Mouse (Mus musculus) Patski (cell line): ENCODE results near the gene Clns1a. TPM values are rescaled to one million over a fixed set of nuclear protein-coding genes. Genes with fewer than 3 reads are reported as not detected.

Experiments used
- ATAC-seq: fragments of 100-300 bp; one replicate; pipeline ENCODE4 v1.8.0; 2021
- CTCF ChIA-PET: fragments of 350-600 bp; sonication (Branson Sonifier 250); formaldehyde crosslinking; loops from one replicate; lab custom pipeline; 2022; ENCODE audit warnings: inconsistent platforms; lab: Charles Lee
- POLR2A ChIA-PET: fragments of 350-600 bp; sonication (Branson Sonifier 250); formaldehyde crosslinking; loops from one replicate; lab custom pipeline; 2022; ENCODE audit warnings: antibody characterized with exemption, inconsistent platforms; lab: Charles Lee
- DNase-seq: peaks from one replicate; pipeline ENCODE4 v3.0.0-alpha.2; 2011; ENCODE audit warnings: low read depth, low spot score
- H3K27me3 ChIP-seq: fragments of 371-371 bp; one replicate; pipeline ENCODE4 v1.5.1; 2021
- CTCF ChIP-seq: fragments of 100-300 bp; IDR thresholded peaks from one replicate; pipeline ENCODE4 v1.5.1; 2021
- in situ Hi-C: fragments of 300-500 bp; cut with MboI; formaldehyde crosslinking; loops from 3 replicates; pipeline ENCODE4 v1.11.1; 2018; ENCODE audit warnings: low pct_unique_long_range_greater_than_20kb, mixed read lengths
- polyA plus RNA-seq: library from polyadenylated mRNA; unstranded; gene quantifications from one replicate; pipeline ENCODE4 v1.2.3, GENCODE M21; 2021

The Clns1a gene
- polyA plus RNA-seq, 1 experiment from 2014 or later = 82.0 TPM

GRCm38 (mm10) chr7:97726778-97727177 lies 30.3 kb downstream of the Clns1a start:
- DNase-seq (no peak), ATAC-seq (no peak)
- ChIA-PET POLR2A (no interaction called here), CTCF (no interaction called here)
- no peak for TF ChIP-seq CTCF
- in situ Hi-C loops = no loop called here
- H3K27me3 ChIP-seq = no peaks in the 10 kb centered on the region

GRCm38 (mm10) chr7:97728666-97729614 lies 32.5 kb downstream of the Clns1a start:
- CTCF ChIA-PET = no interaction called here
- H3K27me3 ChIP-seq = no peaks in the 10 kb centered on the region
- DNase-seq (no peak), ATAC-seq (no peak)
- POLR2A ChIA-PET = no interaction called here
- no peak for TF ChIP-seq CTCF
- in situ Hi-C loops = no loop called here

- DNase-seq (no peak), ATAC-seq (no peak)
- ChIA-PET CTCF (interaction anchor here (1.1 to 1.3 kb wide), 2 partner anchors 9 to 14 kb away, joined by 3 to 5 read pairs; no protein-coding TSS in a partner anchor), POLR2A (no interaction called here)
- in situ Hi-C loops = no loop called here
- no peaks in the 10 kb centered on the region for H3K27me3 ChIP-seq
- TF ChIP-seq CTCF = no peak
Observed at GRCm38 (mm10) chr7:97730427-97730826, 34.0 kb downstream of the Clns1a start.

GRCm38 (mm10) chr7:97733606-97734005 lies 37.2 kb downstream of the Clns1a start:
- ChIA-PET POLR2A (no interaction called here), CTCF (no interaction called here)
- no peaks in the 10 kb centered on the region for H3K27me3 ChIP-seq
- DNase-seq (no peak), ATAC-seq (no peak)
- TF ChIP-seq CTCF = no peak
- in situ Hi-C loops = no loop called here

GRCm38 (mm10) chr7:97735021-97735420 lies 38.6 kb downstream of the Clns1a start:
- DNase-seq (no peak), ATAC-seq (no peak)
- CTCF ChIA-PET = no interaction called here
- POLR2A ChIA-PET = no interaction called here
- TF ChIP-seq CTCF = no peak
- in situ Hi-C loops = no loop called here
- no peaks in the 10 kb centered on the region for H3K27me3 ChIP-seq

GRCm38 (mm10) chr7:97735886-97736420 lies 39.5 kb downstream of the Clns1a start:
- in situ Hi-C loops = no loop called here
- no peak for ATAC-seq
- H3K27me3 ChIP-seq = no peaks in the 10 kb centered on the region
- DNase-seq = no peak
- ChIA-PET POLR2A (no interaction called here), CTCF (interaction anchor here (1.5 kb wide), 1 partner anchor 11 kb away, joined by 4 read pairs; no protein-coding TSS in a partner anchor)
- no peak for TF ChIP-seq CTCF

- no peak for DNase-seq
- ChIA-PET POLR2A (interaction anchor here (0.6 kb wide), 1 partner anchor 397 kb away, joined by 4 read pairs; no protein-coding TSS in a partner anchor), CTCF (no interaction called here)
- ATAC-seq = peak; percentile 14
- in situ Hi-C loops = no loop called here
- no peak for TF ChIP-seq CTCF
- no peaks in the 10 kb centered on the region for H3K27me3 ChIP-seq
Observed at GRCm38 (mm10) chr7:97737256-97737637, 40.8 kb downstream of the Clns1a start.

- no peaks in the 10 kb centered on the region for H3K27me3 ChIP-seq
- ATAC-seq (peak; percentile 95), DNase-seq (no peak)
- TF ChIP-seq CTCF = no peak
- POLR2A ChIA-PET = interaction anchor here (0.6 kb wide), 1 partner anchor 398 kb away, joined by 4 read pairs; no protein-coding TSS in a partner anchor
- in situ Hi-C loops = no loop called here
- CTCF ChIA-PET = interaction anchor here (0.8 kb wide), 1 partner anchor 383 kb away, joined by 3 read pairs; no protein-coding TSS in a partner anchor
Observed at GRCm38 (mm10) chr7:97737638-97738456, 41.4 kb downstream of the Clns1a start, which contains the start of gene Aqp11. Gene Aqp11 (minus strand): TSS chr7:97738289.

GRCm38 (mm10) chr7:97740948-97741347 lies 44.5 kb downstream of the Clns1a start:
- ChIA-PET POLR2A (no interaction called here), CTCF (no interaction called here)
- TF ChIP-seq CTCF = no peak
- in situ Hi-C loops = loop anchor here (10.0 kb wide), 1 partner anchor 374 kb away; the partner anchor contains the start of gene Myo7a
- DNase-seq (no peak), ATAC-seq (no peak)
- no peaks in the 10 kb centered on the region for H3K27me3 ChIP-seq

GRCm38 (mm10) chr7:97741756-97742291 lies 45.4 kb downstream of the Clns1a start:
- POLR2A ChIA-PET = no interaction called here
- TF ChIP-seq CTCF = no peak
- ATAC-seq = no peak
- no peak for DNase-seq
- CTCF ChIA-PET = no interaction called here
- no peaks in the 10 kb centered on the region for H3K27me3 ChIP-seq
- in situ Hi-C loops = loop anchor here (10.0 kb wide), 1 partner anchor 373 kb away; the partner anchor contains the start of gene Myo7a
